Mouse (Mus musculus): ENCODE measurements around the gene Plod3.

The Plod3 gene

DNA sequence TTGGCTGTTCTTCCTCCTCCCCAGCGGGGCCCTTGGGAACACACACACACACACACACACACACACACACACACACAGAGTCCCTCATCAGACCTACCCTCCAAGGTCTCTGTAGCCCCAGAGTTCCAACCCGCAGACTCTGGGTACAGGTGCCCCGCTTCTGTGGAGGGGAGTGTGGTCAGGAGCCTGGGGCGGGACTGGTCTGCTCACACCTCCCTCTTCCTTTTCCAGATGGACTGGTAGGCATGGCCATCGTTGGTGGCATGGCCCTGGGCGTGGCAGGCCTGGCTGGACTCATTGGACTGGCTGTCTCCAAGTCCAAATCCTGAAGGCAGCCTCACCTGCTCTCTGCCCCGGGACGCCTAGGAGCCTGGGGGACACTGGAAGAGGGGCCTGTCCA, 21.1 kb upstream of the Plod3 start:
- no peak for DNase-seq

DNA sequence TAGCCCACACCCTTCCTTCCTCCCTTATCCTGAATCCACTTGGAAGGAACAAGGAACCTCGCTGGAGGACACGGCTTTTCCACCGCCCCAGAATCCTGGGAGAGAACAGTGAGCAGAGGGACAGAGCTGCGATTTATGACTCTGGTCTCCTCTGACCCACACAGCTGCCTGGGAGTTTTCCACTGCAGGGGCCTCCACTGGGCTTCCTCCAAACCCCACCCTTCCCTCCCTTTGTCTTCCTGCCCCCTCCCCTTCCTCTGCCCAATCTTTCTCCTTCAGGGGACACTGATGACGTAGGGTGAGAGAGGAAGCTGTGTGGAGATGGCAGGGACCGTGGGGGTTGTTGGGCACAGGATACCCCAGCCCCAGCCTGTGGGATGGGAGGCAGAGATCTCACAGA, 20.5 kb upstream of the Plod3 start, which contains the start of gene Cldn15:
Gene Cldn15 (plus strand): TSS at position 286 of the 400 bp plus-strand sequence.
- DNase-seq: no peak

DNA sequence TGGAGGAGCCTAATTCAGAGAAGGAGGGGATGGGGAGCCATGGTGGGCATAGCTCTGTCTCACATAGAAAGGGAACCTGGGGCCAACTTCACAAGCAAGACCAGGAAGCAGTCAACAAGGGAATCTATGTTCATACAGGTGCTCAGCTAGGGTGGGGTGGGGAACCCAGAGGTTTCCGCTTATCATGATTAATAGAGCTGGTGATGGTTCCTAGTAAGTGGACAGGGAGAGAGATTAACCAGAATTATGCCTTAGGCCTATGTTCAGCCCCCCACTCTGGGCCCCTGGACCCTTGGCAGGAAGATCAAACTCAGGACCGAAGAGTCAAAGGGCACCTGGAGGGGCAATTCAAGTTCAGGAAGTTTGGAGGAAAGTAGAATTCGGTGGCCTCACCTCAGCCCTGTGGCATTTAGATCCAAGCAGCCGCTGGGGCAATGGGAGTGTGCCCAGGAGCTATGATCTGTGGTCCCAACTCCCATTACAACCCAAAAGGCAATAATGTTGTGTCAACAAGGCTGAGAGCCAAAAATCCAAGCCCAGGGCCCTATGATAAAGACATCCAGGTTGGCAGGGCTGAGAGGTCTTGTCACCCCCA, 19.9 kb upstream of the Plod3 start:
- DNase-seq: no peak

DNA sequence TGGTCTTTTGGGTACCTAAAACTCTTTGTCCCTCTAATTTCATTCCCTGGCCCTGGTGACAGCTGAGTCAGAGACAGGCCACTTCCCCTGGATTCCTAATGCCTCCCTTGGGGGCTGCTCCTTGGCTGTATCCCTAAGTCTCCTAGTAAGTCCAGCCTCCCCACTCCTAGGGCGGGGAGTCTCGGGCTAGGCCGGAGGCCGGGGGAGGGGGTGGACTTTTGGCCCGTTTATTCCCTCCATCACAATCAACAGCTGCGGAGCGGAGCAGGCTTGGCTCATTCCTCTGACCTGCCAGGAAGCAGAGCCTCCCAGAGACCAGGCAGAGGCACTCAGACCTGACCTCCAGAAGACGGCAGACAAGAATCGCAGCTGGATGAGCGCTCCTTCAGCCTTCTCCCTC, 19.2 kb upstream of the Plod3 start:
- DNase-seq: no peak

DNA sequence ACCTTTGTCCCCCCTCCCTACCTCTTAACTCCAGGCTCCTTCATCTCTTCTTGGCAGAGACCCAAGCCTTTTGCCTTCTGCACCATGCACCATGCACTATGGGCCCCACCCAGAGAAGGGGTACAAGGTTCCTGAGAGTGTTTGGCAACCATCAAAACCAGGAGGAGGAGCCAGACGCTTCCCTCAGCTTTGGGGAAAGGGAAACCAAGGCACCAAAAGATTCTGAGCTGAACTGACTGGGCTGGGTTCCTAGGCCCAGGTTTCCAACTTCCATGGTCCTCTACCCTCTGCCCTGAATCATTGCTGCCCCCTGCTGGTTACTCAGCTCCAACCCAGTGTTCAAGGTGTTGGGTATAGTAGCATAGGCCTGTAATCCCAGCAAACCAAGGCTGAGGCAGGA, 16.1 kb upstream of the Plod3 start:
- no peak for DNase-seq

DNA sequence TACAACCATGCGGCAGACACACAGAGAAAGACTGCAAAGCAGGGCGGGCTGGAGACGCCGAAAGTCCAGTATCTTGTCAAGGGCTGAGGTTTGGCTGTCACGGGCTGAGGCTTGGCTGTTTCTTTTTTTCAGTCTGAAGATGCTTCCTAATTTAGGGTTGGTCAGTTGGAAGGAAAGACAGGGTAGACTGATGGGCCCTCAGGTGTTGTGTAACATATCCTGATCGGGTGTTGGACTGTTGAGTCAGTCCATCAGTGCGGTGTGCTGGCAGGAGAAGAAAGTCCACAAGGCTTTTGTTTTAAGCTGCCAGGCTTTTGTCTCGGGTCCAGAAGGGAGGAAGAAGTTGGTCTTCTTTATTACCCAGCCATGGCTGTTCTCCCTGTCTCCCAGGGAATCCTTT, 13.1 kb upstream of the Plod3 start:
- DNase-seq: no peak

DNA sequence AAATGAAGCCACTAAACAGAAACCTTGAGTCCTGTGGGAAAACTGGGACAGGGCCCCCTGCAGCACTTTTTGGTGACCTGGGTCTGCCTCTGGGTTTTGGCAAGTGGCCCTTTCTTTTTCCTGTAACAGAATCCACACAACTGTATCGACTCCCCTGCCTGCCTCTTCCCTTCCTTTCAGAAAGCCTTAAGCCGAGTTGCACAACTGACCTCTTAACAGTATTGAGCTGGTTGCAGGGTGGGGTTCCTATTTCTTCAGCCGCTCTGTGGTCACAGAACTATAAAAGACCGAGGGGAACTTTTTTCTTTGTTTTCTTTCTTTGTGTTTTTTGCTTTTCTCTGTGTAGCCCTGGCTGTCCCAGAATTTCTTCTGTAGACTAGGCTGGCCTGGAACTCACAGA, 9.1 kb upstream of the Plod3 start:
- no peak for DNase-seq

DNA sequence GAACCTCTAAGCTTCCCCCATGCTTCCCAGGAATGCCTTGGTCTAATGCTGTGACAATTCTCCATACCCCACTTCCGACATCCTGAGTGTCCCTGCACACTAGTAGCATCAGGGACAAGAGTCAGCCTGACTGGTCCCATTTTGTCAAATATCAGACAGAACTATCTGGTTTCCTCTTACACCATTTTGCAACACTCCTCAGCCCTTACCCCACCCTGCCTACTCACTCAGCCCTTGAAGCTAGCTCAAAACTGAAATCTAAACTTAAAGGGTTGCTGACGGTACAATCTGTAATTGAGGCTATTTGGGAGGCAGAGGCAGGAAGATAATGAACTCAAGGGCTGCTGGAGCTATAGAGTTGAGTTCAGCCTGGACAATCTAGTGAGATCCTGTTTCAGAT, 7.1 kb upstream of the Plod3 start:
- no peak for DNase-seq

DNA sequence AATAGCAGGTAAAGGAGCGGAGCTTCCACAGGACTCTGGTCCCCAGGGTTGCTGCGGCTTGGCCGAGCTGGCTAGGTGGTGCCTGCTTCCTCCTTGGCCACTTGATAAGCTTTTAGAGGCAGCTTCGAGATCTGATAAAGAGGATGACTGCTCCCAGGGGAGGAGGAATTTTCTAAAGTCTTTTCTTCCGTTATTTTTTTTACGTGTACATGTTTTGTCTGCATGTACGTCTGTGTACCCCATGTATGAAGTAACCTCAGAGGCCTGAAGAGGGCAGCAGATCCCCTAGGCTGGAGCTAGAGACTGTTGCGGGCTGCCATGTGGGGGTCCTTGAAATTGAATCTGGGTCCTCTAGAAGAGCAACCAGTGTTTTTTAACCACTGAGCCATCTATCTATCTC, 5.8 kb upstream of the Plod3 start:
- DNase-seq: no peak

DNA sequence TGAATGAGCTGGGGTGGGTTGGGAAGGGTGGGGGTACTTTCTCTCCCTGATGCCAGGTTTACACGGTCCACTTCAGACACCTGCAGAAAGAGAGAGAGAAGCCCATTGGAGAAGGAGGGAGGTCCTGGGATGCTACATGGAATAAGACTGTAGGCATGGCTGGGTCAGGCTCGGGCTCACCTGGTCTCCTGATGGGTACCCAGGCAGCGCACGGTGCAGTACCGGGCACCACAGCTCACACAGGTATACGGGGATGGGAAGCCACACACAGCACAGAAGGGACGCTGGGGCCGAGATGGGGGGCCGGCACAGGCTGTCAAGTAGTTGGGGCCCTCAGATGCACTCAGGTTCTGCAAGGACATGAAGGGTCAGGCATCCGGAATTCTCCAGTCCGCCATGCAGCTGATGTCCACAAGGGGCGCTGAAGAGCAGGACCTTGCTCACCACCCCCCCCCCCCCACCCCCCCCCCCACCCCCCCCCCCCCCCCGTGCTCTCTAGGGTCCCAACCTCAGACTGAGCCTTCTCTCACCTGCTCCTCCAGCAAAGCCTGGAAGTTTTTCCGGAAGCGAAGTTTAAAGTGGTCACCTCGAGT, 4.4 kb upstream of the Plod3 start:
- no peak for DNase-seq

DNA sequence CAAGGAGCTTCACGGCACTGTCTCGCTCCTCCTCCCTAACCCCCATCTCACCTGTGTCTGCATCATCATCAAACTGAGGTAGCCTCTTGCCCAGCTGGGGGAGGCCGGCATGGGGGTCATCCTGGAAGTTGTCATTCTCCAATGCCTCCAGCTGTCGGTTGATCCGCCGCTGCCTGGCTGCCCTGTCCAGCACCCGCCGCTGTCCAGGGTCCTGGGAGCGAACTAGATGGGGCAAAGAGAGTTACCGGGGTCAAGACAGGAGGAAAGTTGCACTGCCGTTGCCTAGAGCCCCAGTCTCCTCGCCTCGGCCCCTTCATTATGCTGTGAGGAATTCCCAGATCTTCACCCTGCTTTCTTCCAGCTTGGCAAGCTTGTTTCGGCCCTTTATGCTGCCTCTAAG, 2.0 kb upstream of the Plod3 start:
- DNase-seq: no peak

DNA sequence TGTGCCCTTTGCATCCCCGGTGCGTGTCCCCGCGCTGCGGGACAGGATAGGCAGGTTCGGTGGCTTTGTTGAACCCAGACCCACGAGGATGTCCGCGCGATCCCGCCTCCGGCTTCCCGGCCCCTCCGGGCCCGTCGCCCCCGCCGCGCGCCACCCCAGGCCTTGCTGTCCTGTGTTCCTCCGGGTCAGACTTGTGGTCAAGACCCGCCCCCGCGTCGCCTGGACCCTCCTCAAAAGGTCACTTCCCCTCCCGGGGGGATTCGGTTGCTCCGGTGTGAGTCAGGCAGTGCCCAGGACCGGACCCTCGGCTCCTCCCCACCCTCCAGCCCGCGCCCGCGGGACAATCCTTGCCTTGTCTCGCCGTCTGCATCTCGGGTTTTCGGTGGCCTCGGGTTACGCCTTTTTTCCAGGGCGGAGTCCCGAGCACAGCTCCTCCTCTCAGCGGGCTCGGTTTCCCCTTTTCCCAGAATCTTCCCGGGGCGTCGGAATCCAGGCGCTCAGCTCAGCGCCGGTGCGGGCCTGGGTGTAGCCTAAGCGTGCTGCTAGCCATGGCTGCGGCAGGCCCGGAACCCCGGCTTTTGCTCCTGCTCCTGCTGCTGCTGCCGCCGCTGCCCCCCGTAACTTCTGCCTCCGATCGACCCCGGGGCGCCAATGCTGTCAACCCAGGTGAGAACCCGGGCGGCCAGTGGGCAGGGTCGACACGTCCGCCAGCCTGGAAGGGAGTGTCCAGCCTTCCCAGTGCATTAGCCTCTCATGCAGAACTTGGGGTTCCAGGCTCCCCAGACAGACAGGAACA, 517 bp downstream of the Plod3 start:
- peak; percentile 83 for DNase-seq

DNA sequence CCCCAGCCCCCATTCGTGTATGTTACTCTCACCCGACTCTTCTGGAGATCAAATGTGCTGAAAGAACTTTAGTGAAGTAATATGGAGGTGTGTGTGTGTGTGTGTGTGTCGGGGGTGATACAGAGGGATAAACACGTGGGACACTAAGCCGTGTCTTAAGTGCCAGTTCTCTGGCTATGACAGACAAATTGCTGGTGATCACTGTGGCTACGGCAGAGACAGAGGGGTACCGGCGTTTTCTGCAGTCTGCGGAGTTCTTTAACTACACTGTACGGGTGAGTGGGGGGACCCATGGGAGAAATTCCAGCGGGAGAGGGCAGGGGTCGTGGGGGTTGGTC, 1.1 kb downstream of the Plod3 start, which contains the start of gene Znhit1:
Gene Znhit1 (minus strand): TSS at position 88 of the 338 bp plus-strand sequence.
- no peak for DNase-seq

DNA sequence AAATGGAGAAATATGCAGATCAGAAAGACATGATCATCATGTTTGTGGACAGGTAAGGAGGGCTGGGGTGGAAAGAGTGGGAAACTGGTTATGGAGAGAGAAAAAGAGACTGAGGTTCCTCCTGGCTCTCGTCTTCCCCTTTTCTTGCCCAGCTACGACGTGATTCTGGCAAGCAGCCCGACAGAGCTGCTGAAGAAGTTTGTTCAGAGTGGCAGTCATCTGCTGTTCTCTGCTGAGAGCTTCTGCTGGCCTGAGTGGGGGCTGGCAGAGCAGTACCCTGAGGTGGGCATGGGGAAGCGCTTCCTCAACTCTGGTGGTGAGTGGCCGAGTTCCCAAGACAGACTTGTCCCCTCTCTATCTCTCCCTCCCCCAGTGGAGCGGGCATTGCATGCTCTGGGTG, 1.6 kb downstream of the Plod3 start:
- DNase-seq: peak; percentile 40

DNA sequence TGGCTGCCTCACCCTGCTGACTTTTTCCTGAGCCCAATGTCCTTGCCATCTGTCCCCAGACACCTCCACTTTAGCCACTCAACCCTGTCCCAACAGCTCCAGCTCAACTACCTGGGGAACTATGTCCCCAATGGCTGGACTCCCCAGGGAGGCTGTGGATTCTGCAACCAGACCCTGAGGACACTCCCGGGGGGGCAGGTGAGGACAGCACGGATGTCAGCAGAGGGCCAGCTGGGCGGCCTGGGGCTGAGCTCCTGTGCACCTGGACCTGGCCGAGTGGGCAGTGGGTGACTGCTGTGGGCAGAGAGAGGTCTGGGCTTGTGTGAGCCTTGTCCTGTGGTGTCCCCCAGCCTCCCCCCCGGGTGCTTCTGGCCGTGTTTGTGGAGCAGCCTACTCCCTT, 3.0 kb downstream of the Plod3 start:
- DNase-seq: no peak

DNA sequence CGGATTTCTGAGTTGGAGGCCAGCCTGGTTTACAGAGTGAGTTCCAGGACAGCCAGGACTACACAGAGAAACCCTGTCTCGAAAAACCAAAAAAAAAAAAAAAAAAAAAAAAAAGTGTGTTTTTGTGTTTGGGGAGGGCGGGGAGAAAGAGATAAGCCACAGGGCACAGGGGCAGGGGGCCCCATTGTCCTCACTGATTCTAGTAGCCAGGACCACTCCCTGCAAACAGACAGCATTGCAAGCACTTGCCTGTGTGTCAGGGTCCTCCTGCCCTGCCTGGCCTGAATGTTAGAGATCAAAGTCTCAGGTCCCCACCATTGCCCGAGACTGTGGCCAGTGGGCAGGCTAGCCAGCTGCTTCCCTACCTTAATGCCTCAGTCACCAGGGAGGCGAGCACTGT, 12.6 kb downstream of the Plod3 start:
- DNase-seq: no peak

DNA sequence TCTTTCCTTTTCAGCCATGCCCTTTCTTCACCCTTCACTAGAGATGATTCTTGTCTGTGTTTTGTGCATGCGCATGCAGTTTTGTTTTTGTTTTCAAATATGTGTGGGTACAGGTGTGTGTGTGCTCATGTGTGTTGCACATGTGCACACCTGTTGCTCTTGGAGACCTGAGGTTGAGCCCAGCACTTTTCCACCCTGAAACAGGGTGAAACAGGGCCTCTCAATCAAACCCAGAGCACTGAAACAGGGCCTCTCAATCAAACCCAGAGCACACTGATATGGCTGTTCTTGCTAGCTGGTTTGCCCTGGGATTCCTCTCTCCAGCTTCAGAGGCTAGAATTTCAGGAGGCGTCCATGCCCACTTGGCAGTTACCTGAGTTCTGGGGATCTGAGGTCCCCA, 13.8 kb downstream of the Plod3 start:
- DNase-seq: no peak

DNA sequence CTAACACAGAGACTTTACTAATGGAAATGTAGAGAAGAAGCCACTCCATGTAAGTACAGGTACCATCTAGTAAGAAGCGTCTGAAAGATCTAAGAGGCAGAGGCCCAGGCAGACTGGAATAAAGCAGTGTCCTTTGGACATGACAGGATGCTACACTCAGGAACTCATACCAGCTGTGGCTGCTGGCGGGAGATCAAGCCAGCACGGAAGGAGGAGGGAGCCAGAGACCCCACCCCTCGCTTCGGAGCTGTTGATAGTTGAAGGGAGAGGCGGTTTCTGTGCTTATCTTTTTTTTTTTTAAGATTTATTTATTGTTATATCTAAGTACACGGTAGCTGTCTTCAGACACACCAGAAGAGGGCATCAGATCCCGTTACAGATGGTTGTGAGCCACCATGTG, 20.5 kb downstream of the Plod3 start:
- no peak for DNase-seq

DNA sequence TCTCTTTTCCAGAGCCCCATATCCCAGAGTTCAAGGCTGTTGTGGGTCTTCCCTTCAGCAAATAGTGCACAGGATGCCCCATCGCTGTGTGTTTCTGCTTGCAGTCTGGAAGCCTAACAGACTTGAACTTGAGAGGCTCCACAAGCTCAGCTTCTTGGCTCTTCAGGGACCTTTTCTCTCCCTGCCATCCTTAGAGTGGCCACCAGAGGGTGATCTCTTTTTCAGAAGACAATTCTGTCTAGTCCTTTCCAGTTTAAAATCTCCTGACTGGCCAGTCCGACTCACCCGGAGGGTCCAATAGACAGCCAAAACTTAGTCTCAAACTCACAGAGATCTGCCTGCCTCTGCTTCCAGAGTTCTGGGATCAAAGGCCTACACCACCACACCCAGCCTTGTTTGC, 23.2 kb downstream of the Plod3 start:
- DNase-seq: peak; percentile 40

DNA sequence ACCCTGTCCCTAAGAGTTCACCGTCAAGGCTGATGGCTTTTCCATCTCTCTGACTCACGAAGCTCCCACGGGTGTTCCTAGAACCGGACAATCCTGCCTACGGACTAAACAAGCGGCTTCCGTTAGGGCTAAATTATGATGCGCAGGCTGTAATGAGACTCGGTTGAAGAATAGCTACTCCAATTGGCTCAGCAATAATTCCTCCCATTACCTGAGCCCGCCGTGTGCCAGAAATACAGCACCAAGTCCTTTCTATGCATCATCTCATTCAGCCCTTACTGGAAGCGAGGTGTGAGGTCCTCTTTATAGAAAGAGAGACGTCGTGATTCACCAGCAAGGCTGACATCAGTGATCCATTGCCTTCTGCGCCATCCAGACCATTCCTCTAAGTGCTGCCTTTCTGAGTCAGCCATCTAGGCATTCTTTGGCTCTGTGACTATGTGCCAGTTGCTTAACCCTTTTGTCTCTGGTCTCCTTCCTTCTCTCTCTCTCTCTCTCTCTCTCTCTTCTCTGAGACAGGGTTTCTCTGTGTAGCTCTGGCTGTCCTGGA, 25.7 kb downstream of the Plod3 start:
- no peak for DNase-seq

DNA sequence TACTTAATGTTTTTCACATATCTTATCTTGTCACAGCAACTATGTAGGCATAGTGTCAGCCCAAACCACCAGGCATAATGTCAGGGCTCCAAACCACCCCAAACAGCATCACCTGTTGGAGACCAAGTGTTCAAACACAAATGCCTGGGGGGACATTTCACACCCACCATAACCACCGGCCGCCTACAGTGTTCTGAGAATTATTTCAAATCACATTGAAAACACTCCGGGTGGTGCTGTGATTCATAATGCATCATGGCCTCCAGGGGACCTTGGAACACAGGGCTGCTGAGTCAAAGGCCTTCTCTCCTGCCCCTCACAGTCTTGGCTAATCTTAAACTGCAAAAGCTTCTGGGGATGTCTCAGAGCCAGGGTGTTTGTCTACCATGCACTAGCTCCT, 29.1 kb downstream of the Plod3 start:
- no peak for DNase-seq

DNA sequence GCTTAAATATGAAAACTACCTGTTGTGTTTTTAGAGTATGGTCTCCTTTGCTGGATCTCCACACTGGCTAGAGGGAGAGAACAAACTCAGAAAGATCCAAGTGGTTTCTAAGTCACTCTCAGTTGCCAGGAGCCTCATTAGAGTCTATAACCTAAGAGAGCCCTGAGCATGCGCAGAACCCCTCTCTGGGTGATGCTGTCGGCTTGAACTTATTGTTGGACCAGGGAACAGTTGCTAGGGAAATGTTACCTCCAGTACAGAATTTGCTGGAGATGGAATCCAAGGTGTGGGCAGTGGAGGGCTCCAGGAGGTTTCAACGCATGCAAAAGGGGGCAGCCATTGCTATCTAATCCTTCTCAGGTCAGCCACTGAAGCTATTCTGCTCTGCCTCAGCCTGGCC, 37.5 kb downstream of the Plod3 start:
- DNase-seq: no peak

DNA sequence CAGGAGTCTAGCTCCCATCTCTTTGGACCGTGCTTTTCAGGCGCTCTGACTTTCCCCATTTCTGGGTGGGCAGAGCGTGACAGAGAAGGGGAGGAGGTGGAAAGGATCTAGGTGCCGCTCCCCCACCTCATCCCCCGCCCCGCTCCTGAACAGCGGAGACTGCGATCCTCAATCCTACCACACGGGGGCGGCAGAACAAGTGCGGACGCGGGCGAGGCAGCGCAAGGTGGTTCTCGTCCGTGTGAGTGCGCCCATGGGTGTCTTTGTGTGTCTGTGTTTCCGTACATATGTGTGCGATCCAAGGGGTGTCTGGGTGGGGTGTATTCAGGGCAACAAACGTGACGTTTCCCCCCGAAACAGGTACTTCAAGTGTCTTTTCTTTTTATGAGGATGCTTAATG, 38.3 kb downstream of the Plod3 start:
- DNase-seq: peak; percentile 84

DNA sequence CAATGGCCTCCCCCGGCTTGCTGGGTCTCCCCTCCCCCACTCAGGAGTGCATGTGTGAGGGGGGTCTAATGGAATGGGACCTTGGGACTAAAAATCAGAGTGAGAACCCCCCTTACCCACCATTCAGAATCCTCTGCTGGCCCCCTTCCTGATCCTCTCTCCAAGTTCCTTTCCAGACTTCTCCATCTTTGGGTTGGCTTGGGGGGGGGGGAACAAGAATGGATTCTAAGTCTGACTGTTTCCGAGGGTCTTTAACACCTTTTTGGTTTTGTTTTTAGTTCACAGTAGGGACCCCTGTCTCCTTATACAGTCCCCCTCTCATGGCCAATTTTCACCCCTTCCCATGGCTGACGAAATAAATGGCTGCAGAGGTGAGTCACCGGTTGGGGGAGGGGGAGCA, 39.3 kb downstream of the Plod3 start, which contains the start of gene Vgf:
Gene Vgf (plus strand): TSS at position 301 of the 400 bp plus-strand sequence.
- DNase-seq: no peak
